In the genomic region with DNA sequence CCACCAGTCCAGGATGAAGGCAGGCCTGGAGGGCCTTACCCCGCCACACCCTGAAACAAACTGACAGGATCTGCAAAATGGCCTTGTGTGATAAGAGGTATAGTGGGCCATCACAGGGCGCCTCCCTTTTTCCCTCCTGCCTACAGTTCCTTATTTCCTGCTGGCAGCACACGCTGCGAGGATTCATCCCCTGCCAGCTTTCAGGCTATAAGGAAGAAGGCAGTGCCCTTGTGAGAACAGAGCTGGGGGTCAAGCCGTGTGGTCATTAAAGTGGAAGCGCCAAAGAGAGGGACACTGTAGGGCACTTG, we compare ENCODE assay signal across 8 mouse cellular contexts. TPM values are rescaled to one million over a fixed set of nuclear protein-coding genes. Genes with fewer than 3 reads are reported as not detected.
DNase-seq lines count a peak whose midpoint lies in the region; ATAC-seq and TF ChIP-seq lines count a peak whose summit lies in the region.

No protein-coding gene starts in this region.

- no peaks in the 10 kb centered on the region for H3K9me3 ChIP-seq in hindbrain, embryonic 14.5 days (ENCODE audit: control insufficient read depth, low read length)
- no peaks in the 10 kb centered on the region for H3K9me3 ChIP-seq in midbrain, embryonic 10.5 days (replicated peaks)

- peak overlapping the region; percentile 98 for H3K4me3 ChIP-seq in layer of hippocampus, adult 2 months
- H3K4me3 ChIP-seq in hindbrain, embryonic 14.5 days (replicated peaks; ENCODE audit: low read length), result peak overlapping the region; percentile 94
- peak overlapping the region; percentile 87 for H3K4me3 ChIP-seq in midbrain, embryonic 10.5 days

- H3K27ac ChIP-seq in layer of hippocampus, adult 2 months, result peak overlapping the region; percentile 98
- H3K27ac ChIP-seq in hindbrain, embryonic 14.5 days, result peak overlapping the region; percentile 99
- H3K27ac ChIP-seq in midbrain, embryonic 10.5 days (replicated peaks), result peak overlapping the region; percentile 99

- intact Hi-C loops in gastrocnemius, postnatal 36 days (cut with DNase I), result loop anchor here (2.0 kb wide), 1 partner anchor 105 kb away; a partner anchor contains a TSS

- no peak for TF ChIP-seq CTCF in layer of hippocampus, adult 2 months (conservative IDR thresholded peaks at IDR 0.05)

- WGBS in hindbrain, embryonic 14.5 days, result 13% methylated on average over 6 of the region's 6 CpGs
- 17% methylated on average over 6 of the region's 6 CpGs for WGBS in midbrain, embryonic 10.5 days

- peaks cover 30% of the 10 kb centered on the region for H3K4me1 ChIP-seq in hindbrain, embryonic 14.5 days (replicated peaks; ENCODE audit: control insufficient read depth, insufficient read depth, low read length)
- peaks cover 39% of the 10 kb centered on the region for H3K4me1 ChIP-seq in midbrain, embryonic 10.5 days

- no peak for DNase-seq in layer of hippocampus, adult 2 months (ENCODE audit: low spot score in 2 of 2)
- DNase-seq in layer of hippocampus, adult 9-10 months (ENCODE audit: low spot score), result no peak
- no peak for DNase-seq in hindbrain, embryonic 14.5 days (ENCODE audit: low spot score)
- no peak for DNase-seq in midbrain, embryonic 10.5 days (ENCODE audit: low spot score)
- no peak for DNase-seq in gastrocnemius, postnatal 36 days
- no peak for DNase-seq in adrenal gland, adult 2 months
- no peak for DNase-seq in embryo, embryonic 9.5 days (ENCODE audit: extremely low spot score)

- peak overlapping the region; percentile 98 for H3K9ac ChIP-seq in hindbrain, embryonic 14.5 days

- peaks cover 22% of the 10 kb centered on the region for H3K36me3 ChIP-seq in hindbrain, embryonic 14.5 days (replicated peaks; ENCODE audit: control insufficient read depth, insufficient read depth)
- peaks cover 42% of the 10 kb centered on the region for H3K36me3 ChIP-seq in midbrain, embryonic 10.5 days

- H3K4me2 ChIP-seq in hindbrain, embryonic 14.5 days (replicated peaks), result peak overlapping the region; percentile 86

- H3K27me3 ChIP-seq in hindbrain, embryonic 14.5 days (ENCODE audit: control insufficient read depth, insufficient read depth, low read length), result no peaks in the 10 kb centered on the region
- H3K27me3 ChIP-seq in midbrain, embryonic 10.5 days (ENCODE audit: low read depth, poor library complexity, severe bottlenecking), result no peaks in the 10 kb centered on the region

- ATAC-seq in common myeloid progenitor, adult 5-6 weeks (replicated peaks; ENCODE audit: low read depth, poor library complexity, severe bottlenecking), result peak; percentile 33
- ATAC-seq in hindbrain, embryonic 14.5 days (ENCODE audit: low FRiP score), result peak; percentile 1; the same call in 1 of the 2 replicates

RNA-seq across cellular contexts. Expression of a gene that starts 1.1 kb away (rescaled TPM):
- total RNA-seq in layer of hippocampus, adult 2 months (2021), result 100 to 1,000 TPM; 285 to 286 TPM
- 156 and 163 TPM in 2 replicates for total RNA-seq in common myeloid progenitor, adult 5-6 weeks (2017)
- polyA plus RNA-seq in hindbrain, embryonic 14.5 days (2014; fragmentation: Nextera tagmentation; extraction: Ambion mirVana), result 498 and 540 TPM in 2 replicates
- polyA plus RNA-seq in midbrain, embryonic 10.5 days (2016; fragmentation: Nextera tagmentation; extraction: Ambion mirVana), result 484 and 530 TPM in 2 replicates
- 100 to 1,000 TPM; 202 to 219 TPM for total RNA-seq in gastrocnemius, postnatal 36 days (2021)
- 100 to 1,000 TPM; 206 to 228 TPM for total RNA-seq in adrenal gland, adult 2 months (2021)
- polyA plus RNA-seq in adrenal gland, adult 2 months (2012; rRNA removed), result 447 and 508 TPM in 2 replicates

RNA-seq across cellular contexts. Expression of a gene that starts 55.5 kb away (rescaled TPM):
- under 1 TPM in 1 of 2 experiments, not detected in 1; 0.34 TPM for total RNA-seq in layer of hippocampus, adult 2 months (2021)
- 4.8 and 6.5 TPM in 2 replicates for total RNA-seq in common myeloid progenitor, adult 5-6 weeks (2017)
- polyA plus RNA-seq in hindbrain, embryonic 14.5 days (2014; fragmentation: Nextera tagmentation; extraction: Ambion mirVana), result 3.5 and 3.6 TPM in 2 replicates
- polyA plus RNA-seq in midbrain, embryonic 10.5 days (2016; fragmentation: Nextera tagmentation; extraction: Ambion mirVana), result 3.4 and 3.5 TPM in 2 replicates
- 1 to 10 TPM; 1.2 to 2.0 TPM for total RNA-seq in gastrocnemius, postnatal 36 days (2021)
- 1 to 10 TPM; 1.2 to 2.5 TPM for total RNA-seq in adrenal gland, adult 2 months (2021)
- polyA plus RNA-seq in adrenal gland, adult 2 months (2012; rRNA removed), result 2.6 and 2.8 TPM in 2 replicates
